Mouse (Mus musculus) stomach, embryonic 14.5 days (tissue): ENCODE results near the gene Ss18l2. TPM values are rescaled to one million over a fixed set of nuclear protein-coding genes. Genes with fewer than 3 reads are reported as not detected.

Experiments used
- ATAC-seq: fragments of 200-750 bp; cut with Nextera tagmentation; 2 replicates; pipeline ENCODE4 v1.8.0; 2017; ENCODE audit warnings: low read depth, moderate TSS enrichment; ENCODE audit not compliant: insufficient number of reproducible peaks, insufficient read depth, low FRiP score
- H3K27ac ChIP-seq: fragments of 300-500 bp; sonication (generic); 2 replicates; pipeline ENCODE4 v1.5.1; 2014; ENCODE audit warnings: mild to moderate bottlenecking, low read length, moderate library complexity, mixed read lengths
- H3K27me3 ChIP-seq: fragments of 300-500 bp; sonication (generic); 2 replicates; pipeline ENCODE4 v1.6.1; 2014; ENCODE audit warnings: low read length, control low read depth, mixed read lengths; ENCODE audit not compliant: control insufficient read depth, insufficient read depth
- H3K36me3 ChIP-seq: fragments of 300-500 bp; sonication (generic); 2 replicates; pipeline ENCODE4 v1.6.1; 2014; ENCODE audit warnings: mild to moderate bottlenecking, control low read depth, low read length, moderate library complexity, mixed read lengths; ENCODE audit not compliant: control insufficient read depth, insufficient read depth
- H3K4me1 ChIP-seq: fragments of 300-500 bp; sonication (generic); 2 replicates; pipeline ENCODE4 v1.6.1; 2014; ENCODE audit warnings: low read length, control low read depth, mixed read lengths; ENCODE audit not compliant: control insufficient read depth, insufficient read depth
- H3K4me2 ChIP-seq: fragments of 300-500 bp; sonication (generic); replicated peaks from 2 replicates; pipeline ENCODE4 v1.6.1; 2014; ENCODE audit warnings: low read depth, low read length, control low read depth
- H3K4me3 ChIP-seq: fragments of 300-500 bp; sonication (generic); 2 replicates; pipeline ENCODE4 v1.5.1; 2014; ENCODE audit warnings: low read depth, low read length, control low read depth
- H3K9ac ChIP-seq: fragments of 300-500 bp; sonication (generic); replicated peaks from 2 replicates; pipeline ENCODE4 v1.6.1; 2014; ENCODE audit warnings: low read depth, mild to moderate bottlenecking, control low read depth, low read length, moderate library complexity, mixed read lengths
- H3K9me3 ChIP-seq: fragments of 300-500 bp; sonication (generic); 2 replicates; pipeline ENCODE4 v1.6.1; 2016; ENCODE audit warnings: low read depth, low read length, control low read depth; ENCODE audit not compliant: control insufficient read depth
- WGBS: fragments of 180-500 bp; shearing (Covaris S2); extraction: QIAGEN DNeasy Blood & Tissue Kit; methylation state at CpG from one replicate; pipeline ENCODE4 v1.1.7; 2014; 5-methylcytosine and 5-hydroxymethylcytosine counted together
- polyA plus RNA-seq: library from polyadenylated mRNA; unstranded; fragments of >200 nt; fragmentation: Nextera tagmentation; extraction: Ambion mirVana; gene quantifications from 2 replicates; pipeline ENCODE4 v1.2.1, GENCODE M21; 2014

The Ss18l2 gene
- polyA plus RNA-seq, 1 experiment from 2014 or later: 136 TPM

GRCm38 (mm10) chr9:121673716-121674115 lies 36.4 kb upstream of the Ss18l2 start:
- Histone ChIP-seq H3K4me1 (0 out of 2 replicates have a peak, but pooled peaks cover 6% of the 10 kb centered on the region), H3K27ac (no peak overlapping the region), H3K4me3 (no peak overlapping the region), H3K27me3 (no peaks in the 10 kb centered on the region), H3K4me2 (no peak overlapping the region), H3K9me3 (no peaks in the 10 kb centered on the region), H3K9ac (no peak overlapping the region), H3K36me3 (no peaks in the 10 kb centered on the region)
- 84% methylated on average over 5 of the region's 5 CpGs for WGBS
- no peak for ATAC-seq

GRCm38 (mm10) chr9:121675011-121675410 lies 35.1 kb upstream of the Ss18l2 start:
- ATAC-seq: no peak
- Histone ChIP-seq H3K4me2 (no peak overlapping the region), H3K4me3 (no peak overlapping the region), H3K27ac (no peak overlapping the region), H3K9ac (no peak overlapping the region), H3K36me3 (no peaks in the 10 kb centered on the region), H3K27me3 (no peaks in the 10 kb centered on the region), H3K9me3 (no peaks in the 10 kb centered on the region), H3K4me1 (0 out of 2 replicates have a peak, but pooled peaks cover 6% of the 10 kb centered on the region)
- 79% methylated on average over 9 of the region's 9 CpGs for WGBS

GRCm38 (mm10) chr9:121675556-121675955 lies 34.6 kb upstream of the Ss18l2 start:
- no peak overlapping the region for H3K4me3 ChIP-seq
- H3K36me3 ChIP-seq: no peaks in the 10 kb centered on the region
- ATAC-seq: no peak
- H3K27me3 ChIP-seq: no peaks in the 10 kb centered on the region
- no peaks in the 10 kb centered on the region for H3K9me3 ChIP-seq
- 87% methylated on average over 2 of the region's 2 CpGs for WGBS
- H3K4me1 ChIP-seq: 0 out of 2 replicates have a peak, but pooled peaks cover 6% of the 10 kb centered on the region
- H3K9ac ChIP-seq: no peak overlapping the region
- H3K4me2 ChIP-seq: no peak overlapping the region
- no peak overlapping the region for H3K27ac ChIP-seq

GRCm38 (mm10) chr9:121677069-121677468 lies 33.1 kb upstream of the Ss18l2 start:
- Histone ChIP-seq H3K9ac (no peak overlapping the region), H3K27me3 (no peaks in the 10 kb centered on the region), H3K36me3 (no peaks in the 10 kb centered on the region), H3K27ac (no peak overlapping the region), H3K9me3 (no peaks in the 10 kb centered on the region), H3K4me2 (no peak overlapping the region), H3K4me1 (0 out of 2 replicates have a peak, but pooled peaks cover 6% of the 10 kb centered on the region), H3K4me3 (no peak overlapping the region)
- ATAC-seq: no peak
- 34% methylated on average over 4 of the region's 4 CpGs for WGBS

GRCm38 (mm10) chr9:121677476-121677875 lies 32.7 kb upstream of the Ss18l2 start:
- 44% methylated on average over 8 of the region's 8 CpGs for WGBS
- no peaks in the 10 kb centered on the region for H3K27me3 ChIP-seq
- no peak overlapping the region for H3K9ac ChIP-seq
- no peaks in the 10 kb centered on the region; the same call in 1 of the 2 replicates for H3K36me3 ChIP-seq
- H3K4me2 ChIP-seq: no peak overlapping the region
- H3K27ac ChIP-seq: no peak overlapping the region
- no peak for ATAC-seq
- H3K4me1 ChIP-seq: 0 out of 2 replicates have a peak, but pooled peaks cover 6% of the 10 kb centered on the region
- H3K9me3 ChIP-seq: no peaks in the 10 kb centered on the region
- no peak overlapping the region for H3K4me3 ChIP-seq

- 15% methylated on average over 6 of the region's 6 CpGs for WGBS
- H3K4me2 ChIP-seq: no peak overlapping the region
- peaks cover under 1% of the 10 kb centered on the region for H3K36me3 ChIP-seq
- no peak overlapping the region for H3K27ac ChIP-seq
- ATAC-seq: peak; percentile 62
- H3K9ac ChIP-seq: no peak overlapping the region
- H3K27me3 ChIP-seq: no peaks in the 10 kb centered on the region
- no peaks in the 10 kb centered on the region for H3K9me3 ChIP-seq
- 0 out of 2 replicates have a peak, but pooled peaks cover 6% of the 10 kb centered on the region for H3K4me1 ChIP-seq
- no peak overlapping the region for H3K4me3 ChIP-seq
Measured at GRCm38 (mm10) chr9:121679549-121679948, 30.6 kb upstream of the Ss18l2 start.

- H3K4me3 ChIP-seq: no peak overlapping the region
- no peak overlapping the region for H3K4me2 ChIP-seq
- no peak overlapping the region for H3K27ac ChIP-seq
- H3K36me3 ChIP-seq: peaks cover 7% of the 10 kb centered on the region
- no peak for ATAC-seq
- no peak overlapping the region for H3K9ac ChIP-seq
- H3K4me1 ChIP-seq: 0 out of 2 replicates have a peak, but pooled peaks cover 6% of the 10 kb centered on the region
- 74% methylated on average over 8 of the region's 8 CpGs for WGBS
- no peaks in the 10 kb centered on the region for H3K9me3 ChIP-seq
- no peaks in the 10 kb centered on the region for H3K27me3 ChIP-seq
Measured at GRCm38 (mm10) chr9:121681191-121681590, 28.9 kb upstream of the Ss18l2 start.

GRCm38 (mm10) chr9:121682037-121682680 lies 28.0 kb upstream of the Ss18l2 start:
- Histone ChIP-seq H3K36me3 (peaks cover 7% of the 10 kb centered on the region), H3K4me2 (no peak overlapping the region), H3K9ac (no peak overlapping the region), H3K4me1 (0 out of 2 replicates have a peak, but pooled peaks cover 6% of the 10 kb centered on the region), H3K9me3 (no peaks in the 10 kb centered on the region), H3K4me3 (no peak overlapping the region), H3K27ac (no peak overlapping the region), H3K27me3 (no peaks in the 10 kb centered on the region)
- WGBS: 76% methylated on average over 18 of the region's 18 CpGs
- no peak for ATAC-seq

- Histone ChIP-seq H3K27me3 (no peaks in the 10 kb centered on the region), H3K9me3 (no peaks in the 10 kb centered on the region), H3K9ac (no peak overlapping the region), H3K4me1 (no peaks in the 10 kb centered on the region), H3K4me3 (no peak overlapping the region), H3K27ac (no peak overlapping the region), H3K4me2 (no peak overlapping the region), H3K36me3 (peaks cover 12% of the 10 kb centered on the region)
- ATAC-seq: no peak
- WGBS: 73% methylated on average over 7 of the region's 7 CpGs
Measured at GRCm38 (mm10) chr9:121684702-121685101, 25.4 kb upstream of the Ss18l2 start.
